Mouse (Mus musculus) natural killer cell, adult 2 months (primary cell): ENCODE results near the gene C1rl.
"Not testable (repeated sequence)": the region's sequence is repeated elsewhere in the genome, so short reads cannot be mapped to it uniquely, and the experiment has no call there.

Experiments used
- DNase-seq, 2 experiments: peaks; one replicate each; pipeline ENCODE4 v3.0.0; 2022; ENCODE audit warnings: low spot score in 2 of 2

C1rl gene

GRCm38 (mm10) chr6:124502021-124502420 is 9.1 kb downstream of the C1rl start:
- DNase-seq, result no peak

GRCm38 (mm10) chr6:124505028-124505427 is 12.1 kb downstream of the C1rl start:
- no peak for DNase-seq

DNA sequence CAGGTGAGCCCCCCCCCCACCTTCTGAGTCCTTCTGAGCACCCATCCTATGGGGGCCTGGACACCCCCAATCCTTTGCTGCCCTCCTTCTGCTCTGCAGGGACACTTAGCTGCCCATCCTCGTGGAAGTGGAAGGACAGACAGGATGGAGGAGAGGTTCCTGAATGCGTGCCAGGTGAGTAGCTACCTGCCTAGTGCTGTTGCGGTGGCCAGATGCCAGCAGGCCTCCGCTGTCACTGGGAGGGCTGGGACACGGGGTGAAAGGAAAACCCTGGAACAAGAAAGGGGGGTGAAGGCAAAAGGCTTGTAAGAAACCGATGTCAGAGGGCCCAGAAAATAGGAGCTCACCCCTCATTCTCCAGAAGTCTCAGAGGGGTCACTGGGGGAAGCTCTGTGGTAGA is 14.1 kb downstream of the C1rl start:
- no peak for DNase-seq

- DNase-seq, result no peak
Measured at GRCm38 (mm10) chr6:124508292-124508691, 15.4 kb downstream of the C1rl start.

- not testable (repeated sequence) for DNase-seq
Measured at GRCm38 (mm10) chr6:124509192-124509591, 16.3 kb downstream of the C1rl start.

- no peak for DNase-seq
Measured at GRCm38 (mm10) chr6:124511936-124512335, 19.0 kb downstream of the C1rl start.

DNA sequence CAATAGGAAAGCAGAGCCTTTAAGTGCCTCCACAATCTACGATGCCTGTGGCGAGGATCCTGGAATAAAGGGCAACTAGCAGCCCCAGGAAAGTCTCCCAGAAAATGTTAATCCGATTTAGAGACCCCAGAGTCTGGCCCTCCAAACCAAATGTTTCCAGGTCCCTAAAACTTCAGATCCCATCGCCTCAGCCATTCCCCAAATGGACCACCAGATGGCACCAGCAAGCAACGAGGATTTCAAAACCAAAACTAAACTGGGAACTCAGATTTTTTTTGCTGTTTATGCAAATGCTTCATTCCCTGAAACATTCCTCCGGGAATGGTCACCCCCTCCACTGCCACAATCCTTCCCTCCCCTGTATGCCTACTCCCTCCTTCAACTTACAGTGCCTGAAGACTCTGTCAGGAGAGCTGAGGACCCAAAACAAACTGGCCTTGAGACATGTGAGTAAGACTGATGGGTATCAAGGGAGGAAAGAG is 19.5 kb downstream of the C1rl start, which contains the start of gene C1ra:
Gene C1ra, plus strand, starts transcription at position 51 of the 482 bp plus-strand sequence.
- DNase-seq, result peak; percentile 37 to 41

- not testable (repeated sequence) for DNase-seq
Measured at GRCm38 (mm10) chr6:124517733-124518132, 24.8 kb downstream of the C1rl start.

DNA sequence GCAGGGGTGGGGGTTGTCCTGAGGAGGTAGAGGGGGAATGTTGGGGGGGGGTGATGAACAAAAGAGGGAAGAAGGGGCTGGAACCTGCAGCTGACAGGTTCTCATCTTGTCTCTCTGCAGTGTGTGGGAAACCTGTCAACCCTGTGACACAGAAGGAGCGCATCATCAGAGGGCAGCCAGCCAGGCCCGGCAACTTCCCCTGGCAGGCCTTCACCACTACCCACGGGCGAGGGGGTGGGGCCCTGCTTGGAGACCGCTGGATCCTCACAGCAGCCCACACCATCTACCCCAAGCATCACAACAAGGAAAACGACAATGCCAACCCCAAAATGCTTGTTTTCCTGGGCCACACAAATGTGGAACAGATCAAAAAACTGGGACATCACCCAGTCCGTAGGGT is 29.2 kb downstream of the C1rl start:
- not testable (repeated sequence) for DNase-seq

GRCm38 (mm10) chr6:124527881-124528280 is 35.0 kb downstream of the C1rl start:
- no peak for DNase-seq

DNA sequence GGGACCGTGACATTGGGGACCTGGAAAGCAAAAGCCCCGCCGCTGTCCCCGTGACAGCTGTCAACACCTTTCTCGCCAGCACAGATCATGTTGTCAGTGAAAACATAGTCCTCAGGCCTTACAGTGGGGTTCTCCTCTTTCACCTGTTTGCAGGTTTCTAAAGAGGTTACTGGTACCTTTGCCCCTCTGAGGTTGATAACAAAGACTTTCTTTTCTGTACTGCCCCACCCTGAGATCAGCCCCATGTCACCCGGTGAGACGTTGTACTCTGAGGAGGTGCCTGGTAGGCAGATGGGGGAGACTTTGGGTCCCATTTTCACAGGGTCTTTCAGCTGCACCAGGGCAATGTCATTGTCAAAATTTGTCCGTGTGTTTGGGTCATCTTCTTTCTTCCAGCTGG is 38.2 kb downstream of the C1rl start:
- no peak for DNase-seq

DNA sequence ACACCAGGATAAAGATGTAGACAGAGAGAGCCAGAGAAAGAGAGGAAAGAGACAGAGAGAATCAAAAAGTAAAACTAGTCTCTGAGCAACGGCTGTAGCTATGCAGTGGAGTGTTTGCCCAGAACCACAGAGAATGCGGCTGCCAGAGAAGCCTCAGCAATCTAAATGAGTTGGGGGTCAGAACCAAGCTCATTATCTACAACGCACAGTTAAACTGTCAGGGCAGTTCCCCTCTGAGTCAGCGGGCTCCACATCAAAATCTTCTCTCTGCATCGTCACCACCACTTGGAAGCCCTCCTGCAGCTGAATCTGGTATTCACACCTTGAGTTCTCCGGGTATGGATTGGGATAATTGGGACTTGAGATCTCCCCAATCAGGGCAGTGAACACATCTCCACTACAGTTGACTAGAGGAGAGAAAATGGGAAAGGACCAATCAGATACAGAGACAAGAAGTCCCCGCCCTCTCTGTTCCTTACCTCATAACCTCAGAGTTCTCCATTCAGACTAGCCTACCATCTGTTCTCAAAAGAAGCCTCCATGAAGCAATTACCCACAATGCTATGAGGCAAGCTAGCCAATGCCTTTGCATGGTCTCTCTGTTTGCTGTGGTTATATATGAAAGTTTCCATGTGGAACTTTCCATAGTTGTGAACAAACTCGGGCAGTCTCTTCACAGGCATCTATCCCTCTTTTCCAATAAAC is 43.4 kb downstream of the C1rl start:
- DNase-seq, result not testable (repeated sequence)

- not testable (repeated sequence) for DNase-seq
Measured at GRCm38 (mm10) chr6:124541176-124541575, 48.3 kb downstream of the C1rl start.

GRCm38 (mm10) chr6:124542284-124542683 is 49.4 kb downstream of the C1rl start, which contains the start of gene C1s1:
C1s1 (minus strand) TSS chr6:124542359.
- DNase-seq, result not testable (repeated sequence)

DNA sequence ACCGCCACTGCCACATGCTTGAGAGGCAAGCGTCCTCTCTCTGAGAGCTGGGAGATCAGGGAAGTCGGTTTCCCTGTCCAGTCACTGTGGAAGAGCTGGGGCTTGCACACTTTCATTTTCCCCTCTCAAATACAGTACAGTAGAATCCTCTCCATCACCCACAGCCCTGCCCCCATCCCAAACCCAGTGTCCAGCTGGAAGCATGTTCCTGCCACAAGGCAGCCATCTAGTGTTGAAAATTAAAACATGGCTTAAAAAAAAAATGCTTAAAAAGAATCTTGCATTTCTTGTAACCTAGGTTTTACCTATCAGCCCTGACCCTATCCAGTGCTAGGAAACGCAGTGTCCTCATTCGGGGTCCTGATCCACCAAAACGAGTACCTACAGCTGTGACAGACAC is 51.6 kb downstream of the C1rl start:
- no peak for DNase-seq

GRCm38 (mm10) chr6:124545425-124545824 is 52.5 kb downstream of the C1rl start:
- DNase-seq, result no peak

- not testable (repeated sequence) for DNase-seq
Measured at GRCm38 (mm10) chr6:124547979-124548378, 55.1 kb downstream of the C1rl start.

GRCm38 (mm10) chr6:124549023-124549550 is 56.2 kb downstream of the C1rl start:
- no peak for DNase-seq

DNA sequence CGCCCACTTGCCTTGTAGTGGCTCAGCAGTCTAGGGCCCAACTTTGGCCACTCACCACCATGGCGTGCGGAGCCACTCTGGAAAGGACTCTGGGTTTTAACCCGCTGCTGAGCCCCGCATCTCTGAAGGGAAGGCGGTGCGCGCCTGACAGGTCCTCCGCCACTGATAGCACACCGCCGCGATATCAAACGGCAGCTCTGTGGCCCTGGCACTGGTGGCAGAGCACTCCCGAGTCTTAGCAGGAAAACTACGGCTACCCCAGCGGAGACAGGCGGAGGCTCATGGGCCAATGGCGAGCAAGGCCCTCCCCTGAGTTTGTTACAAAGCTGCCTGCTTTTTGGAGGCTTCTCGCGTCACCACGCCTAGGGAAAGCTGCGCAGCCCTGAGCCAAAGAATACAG is 59.9 kb downstream of the C1rl start:
- DNase-seq, result no peak

GRCm38 (mm10) chr6:124555956-124556355 is 63.0 kb downstream of the C1rl start:
- DNase-seq, result not testable (repeated sequence)
